Mouse (Mus musculus) embryonic fibroblast, embryonic 13.5 days (primary cell): ENCODE measurements around the gene Xrcc3. TPM values are rescaled to one million over a fixed set of nuclear protein-coding genes. Genes with fewer than 3 reads are reported as not detected.

Source experiments
- H3K27ac ChIP-seq: 2 replicates; pipeline ENCODE4 v1.5.1; 2012; ENCODE audit warnings: low read length, control low read depth, inconsistent platforms; ENCODE audit not compliant: insufficient read depth
- H3K4me1 ChIP-seq: 2 replicates; pipeline ENCODE4 v1.6.1; 2011; ENCODE audit warnings: low read length; ENCODE audit not compliant: control insufficient read depth, insufficient read depth
- H3K4me3 ChIP-seq: 2 replicates; pipeline ENCODE4 v1.5.1; 2011; ENCODE audit warnings: mild to moderate bottlenecking, control low read depth, low read length; ENCODE audit not compliant: insufficient read depth
- CTCF ChIP-seq: IDR thresholded peaks from 2 replicates; pipeline ENCODE4 v1.5.1; 2011; ENCODE audit warnings: mild to moderate bottlenecking, control low read depth, low read length, moderate library complexity, borderline replicate concordance; ENCODE audit not compliant: insufficient read depth
- POLR2A ChIP-seq: IDR thresholded peaks from 2 replicates; pipeline ENCODE4 v1.6.1; 2011; ENCODE audit warnings: low read depth, mild to moderate bottlenecking, control low read depth, low read length, moderate library complexity
- polyA plus RNA-seq: library from polyadenylated mRNA; stranded (reverse); fragments of >200 nt; gene quantifications from 2 replicates; pipeline ENCODE4 v1.2.4, GENCODE M21; 2011; ENCODE audit warnings: low read depth; ENCODE audit not compliant: missing spikeins, insufficient read length

The Xrcc3 gene
- polyA plus RNA-seq = 2.7 and 2.9 TPM in 2 replicates

DNA sequence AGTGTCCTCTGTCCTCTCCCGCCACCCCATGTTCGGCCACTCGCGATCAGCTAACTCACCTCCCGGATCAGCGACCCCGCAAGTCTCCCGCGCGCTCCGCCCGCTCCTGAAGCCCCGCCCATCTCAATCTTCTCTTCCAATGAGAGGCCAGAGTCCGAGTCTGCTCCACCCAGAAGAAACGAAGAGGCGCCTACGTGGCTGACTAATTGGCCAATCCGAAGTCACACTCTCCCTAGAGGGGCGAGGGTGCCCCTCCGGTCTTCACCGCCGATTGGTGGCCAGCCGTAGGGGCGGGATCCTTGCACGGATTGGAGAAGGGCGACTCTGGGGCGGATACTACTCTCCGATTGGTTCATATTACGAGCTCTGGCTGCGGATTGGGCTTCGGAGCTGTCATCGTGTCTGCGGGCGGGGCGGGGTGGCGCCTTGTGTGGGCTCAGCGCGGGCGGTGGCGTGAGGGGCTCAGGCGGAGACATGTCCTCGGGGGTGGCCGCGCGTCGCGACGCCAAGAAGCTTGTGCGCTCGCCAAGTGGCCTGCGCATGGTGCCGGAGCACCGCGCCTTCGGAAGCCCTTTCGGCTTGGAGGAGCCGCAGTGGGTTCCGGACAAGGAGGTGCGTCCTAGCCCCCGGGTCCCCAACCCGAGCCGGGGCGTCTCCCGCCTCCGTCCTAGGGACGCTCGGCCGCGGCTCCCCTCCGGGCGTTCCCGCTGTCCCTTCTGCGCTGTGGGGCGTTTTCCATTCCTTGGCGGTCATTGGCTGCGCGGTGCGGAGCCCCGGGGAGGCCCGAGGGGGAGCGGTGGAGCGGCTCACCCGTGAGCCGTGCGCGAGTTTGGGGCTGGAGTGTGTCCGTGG is at the start of gene Xrcc3, which contains the start of gene Zfyve21:
Gene Xrcc3, minus strand, starts transcription at position 108 of the 852 bp plus-strand sequence.
Gene Zfyve21, plus strand, starts transcription at position 405 of the 852 bp plus-strand sequence.
- peak; percentile 90 for TF ChIP-seq POLR2A
- TF ChIP-seq CTCF = no peak
- H3K4me1 ChIP-seq = peaks cover 2% of the 10 kb centered on the region; the same call in 1 of the 2 replicates
- peak within 1 kb of the TSS; percentile 92 for H3K4me3 ChIP-seq
- peak within 1 kb of the TSS; percentile 83 for H3K27ac ChIP-seq

DNA sequence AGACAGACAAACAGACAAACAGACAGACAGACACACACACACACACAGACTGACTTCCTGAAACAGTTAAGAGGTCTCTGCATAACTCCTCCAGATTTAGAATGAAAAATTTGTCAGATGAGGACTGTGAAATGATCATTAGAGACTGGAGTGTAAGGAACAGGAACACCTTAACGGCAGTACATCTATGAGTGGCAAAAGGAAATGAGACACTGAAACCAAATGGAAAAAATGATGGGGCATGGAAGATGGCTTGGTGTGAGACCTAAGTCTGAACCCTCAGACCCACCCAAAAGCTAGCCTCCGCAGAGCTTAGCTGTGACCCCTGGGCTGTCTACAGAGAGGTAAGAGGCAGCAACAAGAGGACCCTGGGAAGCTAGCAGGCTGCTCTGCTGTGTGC is 41.8 kb upstream of the Xrcc3 start:
- no peak for TF ChIP-seq CTCF
- TF ChIP-seq POLR2A = no peak
- Histone ChIP-seq H3K4me3 (no peak overlapping the region), H3K4me1 (peaks cover 10% of the 10 kb centered on the region), H3K27ac (no peak overlapping the region)

DNA sequence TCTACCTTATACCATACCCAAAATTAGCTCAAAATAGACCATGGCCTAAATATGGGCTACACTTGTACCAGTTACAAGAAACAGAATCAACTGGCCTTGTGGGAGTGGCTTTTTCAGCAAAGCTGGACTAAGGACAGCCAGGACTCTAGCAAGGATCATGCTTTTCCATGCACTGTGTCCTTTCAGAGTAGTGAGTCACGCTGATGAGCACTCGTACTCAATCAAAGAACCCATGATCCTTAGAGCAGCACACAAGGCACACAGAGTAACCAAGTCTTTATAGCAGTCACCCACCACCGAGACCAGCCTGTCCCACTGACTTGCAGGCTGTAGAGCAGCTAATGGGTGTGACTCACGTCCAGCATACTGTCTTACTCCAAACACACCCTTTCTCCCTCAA is 39.9 kb upstream of the Xrcc3 start:
- no peak for TF ChIP-seq CTCF
- TF ChIP-seq POLR2A = no peak
- Histone ChIP-seq H3K27ac (no peak overlapping the region), H3K4me3 (no peak overlapping the region), H3K4me1 (peaks cover 10% of the 10 kb centered on the region)

DNA sequence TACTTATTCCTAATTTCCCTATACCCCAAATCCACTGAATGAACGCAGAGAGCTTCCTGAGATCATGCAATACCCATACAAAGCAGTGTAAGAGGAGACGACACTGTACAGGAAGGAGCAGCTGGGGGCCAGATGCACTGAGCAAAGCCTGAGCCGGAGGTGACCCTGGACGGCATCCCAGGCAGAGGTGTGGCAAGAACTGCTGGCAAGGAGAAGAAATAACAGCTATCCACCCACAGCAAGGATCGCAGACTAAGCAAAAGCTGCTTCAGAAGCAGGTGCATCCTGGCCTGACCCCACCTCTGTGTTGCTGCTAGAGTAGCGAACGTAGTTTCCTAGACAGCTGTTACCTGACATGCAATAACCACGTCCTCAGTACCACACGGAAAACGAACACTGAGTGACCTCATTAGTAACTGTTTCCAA is 39.4 kb upstream of the Xrcc3 start:
- Histone ChIP-seq H3K27ac (no peak overlapping the region), H3K4me3 (no peak overlapping the region), H3K4me1 (peaks cover 10% of the 10 kb centered on the region)
- TF ChIP-seq CTCF (no peak), POLR2A (no peak)

DNA sequence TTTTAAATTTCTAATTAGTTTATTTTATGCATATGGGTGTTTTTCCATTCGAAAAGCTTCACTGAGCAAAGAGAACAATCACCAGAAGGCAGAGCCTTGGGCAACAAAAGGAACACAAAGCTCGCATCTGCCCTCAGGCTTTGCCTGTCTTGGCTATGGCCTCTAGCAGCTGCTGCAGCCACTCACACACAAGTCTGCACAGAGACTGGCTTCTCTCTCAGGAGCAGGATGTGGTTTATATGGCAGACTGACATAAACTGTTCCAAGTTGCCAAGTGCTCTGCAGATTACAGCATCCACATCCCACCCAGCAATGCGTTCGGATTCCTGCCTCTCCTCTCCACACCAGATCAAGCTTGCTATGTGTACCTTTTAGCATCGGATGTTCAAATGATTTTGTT is 38.1 kb upstream of the Xrcc3 start:
- Histone ChIP-seq H3K4me1 (peaks cover 10% of the 10 kb centered on the region), H3K27ac (no peak overlapping the region), H3K4me3 (no peak overlapping the region)
- TF ChIP-seq POLR2A (no peak), CTCF (no peak)

DNA sequence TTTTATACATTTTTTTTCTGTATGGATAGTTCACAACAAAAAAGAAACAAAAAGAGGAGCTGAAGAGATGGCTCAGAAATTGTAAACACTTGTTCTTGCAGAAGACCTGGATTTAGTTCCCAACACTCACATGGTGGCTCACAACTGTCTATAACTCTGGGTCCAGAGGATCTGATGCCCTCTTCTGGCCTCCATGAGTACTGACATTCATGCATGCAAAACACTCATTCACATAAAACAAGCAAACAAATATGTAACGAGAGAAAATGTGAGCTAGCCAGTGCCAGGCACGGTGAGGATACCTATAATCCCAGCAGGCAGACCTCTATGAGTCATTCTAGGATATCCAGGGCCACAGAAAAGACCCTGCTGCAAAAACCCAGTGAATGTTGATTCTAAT is 37.6 kb upstream of the Xrcc3 start:
- peaks cover 10% of the 10 kb centered on the region for H3K4me1 ChIP-seq
- no peak for TF ChIP-seq POLR2A
- TF ChIP-seq CTCF = no peak
- no peak overlapping the region for H3K27ac ChIP-seq
- no peak overlapping the region for H3K4me3 ChIP-seq

DNA sequence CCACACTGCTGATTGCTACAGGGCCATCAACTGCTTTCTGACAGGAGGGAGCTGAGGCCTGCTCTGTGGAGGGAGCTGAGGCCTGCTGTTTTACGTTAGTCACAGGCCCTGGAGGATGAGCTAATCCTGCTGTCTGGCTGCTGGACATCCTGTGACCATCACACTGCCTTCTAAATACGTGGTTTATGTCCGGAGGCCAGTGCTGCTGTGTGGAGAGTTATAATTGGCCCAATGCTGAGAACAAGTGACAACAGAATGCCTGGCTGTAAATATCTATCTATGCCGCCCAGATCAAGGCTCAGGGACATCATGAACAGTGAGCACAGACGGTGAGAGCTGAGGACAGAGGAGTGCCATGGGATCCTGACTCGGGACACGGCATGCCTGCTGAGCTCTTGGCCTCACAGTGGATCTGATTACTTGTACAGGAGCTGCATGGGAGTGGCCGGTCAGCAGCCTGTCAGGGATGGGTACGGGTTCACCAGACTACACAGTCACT is 34.7 kb upstream of the Xrcc3 start:
- Histone ChIP-seq H3K4me3 (no peak overlapping the region), H3K4me1 (peaks cover 6% of the 10 kb centered on the region), H3K27ac (no peak overlapping the region)
- TF ChIP-seq POLR2A = no peak
- no peak for TF ChIP-seq CTCF

DNA sequence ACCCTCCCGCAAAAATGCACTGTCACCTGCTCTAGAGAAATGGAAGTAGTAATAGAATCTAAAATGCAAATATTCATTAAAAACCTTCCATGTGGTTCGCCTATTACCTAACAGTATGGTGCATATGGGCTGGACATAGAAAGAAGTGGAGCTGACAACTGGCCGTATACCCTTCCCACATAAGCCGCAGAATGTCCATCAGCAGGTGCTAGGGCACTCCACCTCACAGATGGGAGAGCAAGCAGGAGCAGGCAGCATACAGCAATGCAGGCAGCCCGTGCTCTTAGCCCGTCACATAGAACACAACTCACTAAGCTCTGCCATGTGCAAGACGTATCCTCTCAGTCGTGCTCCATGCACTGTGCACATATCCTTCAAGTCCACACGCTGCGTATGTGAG is 33.1 kb upstream of the Xrcc3 start:
- Histone ChIP-seq H3K4me3 (no peak overlapping the region), H3K4me1 (peaks cover 2% of the 10 kb centered on the region; the same call in 1 of the 2 replicates), H3K27ac (no peak overlapping the region)
- TF ChIP-seq CTCF (no peak), POLR2A (no peak)

DNA sequence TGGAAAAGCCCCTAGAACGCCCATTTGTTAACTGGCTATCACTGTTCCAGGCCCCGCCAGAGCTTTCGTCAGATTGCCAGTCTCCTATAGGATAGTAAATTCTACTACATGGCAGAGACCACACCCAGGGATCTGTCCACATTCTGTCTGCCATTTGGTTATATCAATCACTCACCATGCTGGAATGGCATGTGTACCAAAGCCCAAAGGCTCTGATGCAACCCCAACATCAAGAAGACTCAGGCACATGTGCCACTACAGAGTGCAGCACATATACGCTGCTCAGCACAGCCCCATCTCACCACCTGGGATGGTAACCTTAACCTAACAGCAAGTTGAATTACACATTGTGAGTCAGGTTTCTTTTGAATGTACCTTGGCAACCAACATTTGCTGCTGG is 32.3 kb upstream of the Xrcc3 start:
- no peak overlapping the region for H3K27ac ChIP-seq
- no peaks in the 10 kb centered on the region for H3K4me1 ChIP-seq
- no peak for TF ChIP-seq CTCF
- no peak for TF ChIP-seq POLR2A
- no peak overlapping the region for H3K4me3 ChIP-seq

DNA sequence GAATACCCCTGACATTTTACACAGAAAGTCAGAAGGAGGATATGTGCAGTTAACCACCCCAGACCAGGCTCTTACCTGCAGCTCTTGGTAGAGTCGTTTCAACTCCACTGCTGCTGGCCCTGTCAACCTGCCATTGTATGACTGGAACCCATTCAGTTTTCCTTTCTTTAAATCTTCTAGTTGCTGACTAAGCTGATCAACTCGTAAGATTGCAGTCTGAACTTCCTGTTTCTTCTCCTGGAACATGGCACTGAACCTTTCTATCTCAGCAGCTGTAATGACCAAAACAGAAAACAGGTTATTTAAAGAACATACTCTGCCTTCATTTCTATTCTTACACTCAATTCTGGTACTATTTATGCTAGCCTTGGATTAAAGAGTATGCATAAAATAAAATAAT is 29.8 kb upstream of the Xrcc3 start:
- TF ChIP-seq POLR2A (no peak), CTCF (no peak)
- no peak overlapping the region for H3K27ac ChIP-seq
- no peak overlapping the region for H3K4me3 ChIP-seq
- H3K4me1 ChIP-seq = no peaks in the 10 kb centered on the region
